Mouse (Mus musculus) midbrain, embryonic 11.5 days (tissue): ENCODE results near the gene Alkbh7. TPM values are rescaled to one million over a fixed set of nuclear protein-coding genes. Genes with fewer than 3 reads are reported as not detected.

ENCODE experiments used
- ATAC-seq: fragments of 200-750 bp; cut with Nextera tagmentation; 2 replicates; pipeline ENCODE4 v1.8.0; 2017; ENCODE audit warnings: moderate TSS enrichment, moderate library complexity; ENCODE audit not compliant: low FRiP score
- DNase-seq: peaks from one replicate; pipeline ENCODE4 v3.0.0; 2015; ENCODE audit warnings: low spot score; ENCODE audit errors: missing footprints
- H3K27ac ChIP-seq: fragments of 300-500 bp; sonication (generic); 2 replicates; pipeline ENCODE4 v1.5.1; 2014; ENCODE audit warnings: low read depth, low read length
- H3K27me3 ChIP-seq: fragments of 300-500 bp; sonication (generic); 2 replicates; pipeline ENCODE4 v1.6.1; 2014; ENCODE audit warnings: mild to moderate bottlenecking, low read length, moderate library complexity, mixed read lengths; ENCODE audit not compliant: control insufficient read depth, insufficient read depth
- H3K36me3 ChIP-seq: fragments of 300-500 bp; sonication (generic); 2 replicates; pipeline ENCODE4 v1.6.1; 2014; ENCODE audit warnings: mild to moderate bottlenecking, low read length, moderate library complexity, mixed read lengths; ENCODE audit not compliant: control insufficient read depth, insufficient read depth
- H3K4me1 ChIP-seq: fragments of 300-500 bp; sonication (generic); 2 replicates; pipeline ENCODE4 v1.6.1; 2014; ENCODE audit warnings: low read length; ENCODE audit not compliant: control insufficient read depth, insufficient read depth
- H3K4me2 ChIP-seq: fragments of 300-500 bp; sonication (generic); 2 replicates; pipeline ENCODE4 v1.6.1; 2014; ENCODE audit warnings: mild to moderate bottlenecking, moderate library complexity
- H3K4me3 ChIP-seq: fragments of 300-500 bp; sonication (generic); 2 replicates; pipeline ENCODE4 v1.5.1; 2014; ENCODE audit warnings: low read depth, low read length
- H3K9ac ChIP-seq: fragments of 300-500 bp; sonication (generic); 2 replicates; pipeline ENCODE4 v1.6.1; 2014; ENCODE audit warnings: low read length
- H3K9me3 ChIP-seq: fragments of 300-500 bp; sonication (generic); 2 replicates; pipeline ENCODE4 v1.6.1; 2016; ENCODE audit warnings: low read length; ENCODE audit not compliant: control insufficient read depth
- WGBS: fragments of 180-500 bp; shearing (Covaris S2); extraction: QIAGEN DNeasy Blood & Tissue Kit; methylation state at CpG from one replicate; pipeline ENCODE4 v1.1.7; 2014; 5-methylcytosine and 5-hydroxymethylcytosine counted together
- polyA plus RNA-seq: library from polyadenylated mRNA; unstranded; fragments of >200 nt; fragmentation: Nextera tagmentation; extraction: Ambion mirVana; gene quantifications from 2 replicates; pipeline ENCODE4 v1.2.1, GENCODE M21; 2014

The Alkbh7 gene
- polyA plus RNA-seq, 1 experiment from 2014 or later = 34.1 TPM

- DNase-seq (peak; percentile 62), ATAC-seq (no peak)
- H3K9ac ChIP-seq = no peak overlapping the region
- no peak overlapping the region for H3K27ac ChIP-seq
- no peaks in the 10 kb centered on the region for H3K9me3 ChIP-seq
- H3K4me3 ChIP-seq = no peak overlapping the region
- no peak overlapping the region for H3K4me2 ChIP-seq
- no peaks in the 10 kb centered on the region for H3K27me3 ChIP-seq
- H3K36me3 ChIP-seq = no peaks in the 10 kb centered on the region
- no peaks in the 10 kb centered on the region for H3K4me1 ChIP-seq
- WGBS = 85% methylated on average over 9 of the region's 9 CpGs
Measured at GRCm38 (mm10) chr17:56984886-56985285, 12.3 kb upstream of the Alkbh7 start.

- H3K36me3 ChIP-seq = no peaks in the 10 kb centered on the region
- no peak overlapping the region for H3K4me3 ChIP-seq
- H3K9me3 ChIP-seq = no peaks in the 10 kb centered on the region
- DNase-seq = peak; percentile 60
- 81% methylated on average over 3 of the region's 3 CpGs for WGBS
- H3K4me1 ChIP-seq = no peaks in the 10 kb centered on the region
- H3K9ac ChIP-seq = no peak overlapping the region
- ATAC-seq = no peak
- H3K4me2 ChIP-seq = no peak overlapping the region
- H3K27ac ChIP-seq = no peak overlapping the region
- no peaks in the 10 kb centered on the region for H3K27me3 ChIP-seq
Measured at GRCm38 (mm10) chr17:56985656-56986055, 11.5 kb upstream of the Alkbh7 start.

GRCm38 (mm10) chr17:56986105-56986805 is 10.9 kb upstream of the Alkbh7 start:
- 92% methylated on average over 3 of the region's 3 CpGs for WGBS
- Histone ChIP-seq H3K27me3 (no peaks in the 10 kb centered on the region), H3K4me3 (no peak overlapping the region), H3K9ac (no peak overlapping the region), H3K4me2 (no peak overlapping the region), H3K36me3 (no peaks in the 10 kb centered on the region), H3K4me1 (peaks cover 5% of the 10 kb centered on the region), H3K9me3 (no peaks in the 10 kb centered on the region), H3K27ac (no peak overlapping the region)
- peak; percentile 67 for DNase-seq
- ATAC-seq = no peak

GRCm38 (mm10) chr17:56988441-56988840 is 8.7 kb upstream of the Alkbh7 start:
- H3K36me3 ChIP-seq = peaks cover 7% of the 10 kb centered on the region
- no peak overlapping the region for H3K9ac ChIP-seq
- H3K27me3 ChIP-seq = no peaks in the 10 kb centered on the region
- H3K9me3 ChIP-seq = no peaks in the 10 kb centered on the region
- 87% methylated on average over 7 of the region's 7 CpGs for WGBS
- no peak overlapping the region for H3K4me2 ChIP-seq
- no peak for ATAC-seq
- no peak for DNase-seq
- H3K27ac ChIP-seq = no peak overlapping the region
- H3K4me1 ChIP-seq = peaks cover 6% of the 10 kb centered on the region
- H3K4me3 ChIP-seq = no peak overlapping the region

GRCm38 (mm10) chr17:56988921-56989430 is 8.2 kb upstream of the Alkbh7 start:
- H3K27ac ChIP-seq = no peak overlapping the region
- H3K27me3 ChIP-seq = no peaks in the 10 kb centered on the region
- no peaks in the 10 kb centered on the region for H3K9me3 ChIP-seq
- H3K4me2 ChIP-seq = peak overlapping the region; percentile 78
- H3K9ac ChIP-seq = peak overlapping the region; percentile 76; the same call in 1 of the 2 replicates
- peaks cover 6% of the 10 kb centered on the region for H3K4me1 ChIP-seq
- no peak for DNase-seq
- H3K4me3 ChIP-seq = peak overlapping the region; percentile 81; the same call in 1 of the 2 replicates
- WGBS = 76% methylated on average over 7 of the region's 7 CpGs
- H3K36me3 ChIP-seq = peaks cover 8% of the 10 kb centered on the region
- no peak for ATAC-seq

- H3K4me1 ChIP-seq = peaks cover 6% of the 10 kb centered on the region
- ATAC-seq (peak; percentile 96), DNase-seq (no peak)
- 3% methylated on average over 25 of the region's 25 CpGs for WGBS
- H3K27me3 ChIP-seq = no peaks in the 10 kb centered on the region
- no peaks in the 10 kb centered on the region for H3K9me3 ChIP-seq
- H3K36me3 ChIP-seq = peaks cover 8% of the 10 kb centered on the region
- peak overlapping the region; percentile 57 for H3K27ac ChIP-seq
- peak overlapping the region; percentile 76 for H3K9ac ChIP-seq
- H3K4me2 ChIP-seq = peak overlapping the region; percentile 78
- peak overlapping the region; percentile 81 for H3K4me3 ChIP-seq
Measured at GRCm38 (mm10) chr17:56989467-56990114, 7.5 kb upstream of the Alkbh7 start.

- DNase-seq (peak; percentile 99), ATAC-seq (peak; percentile 97)
- Histone ChIP-seq H3K36me3 (peaks cover 8% of the 10 kb centered on the region), H3K4me1 (peaks cover 6% of the 10 kb centered on the region), H3K4me3 (peak within 1 kb of the TSS; percentile 81), H3K4me2 (peak within 1 kb of the TSS; percentile 78), H3K9me3 (no peaks in the 10 kb centered on the region), H3K9ac (peak within 1 kb of the TSS; percentile 76), H3K27ac (peak within 1 kb of the TSS; percentile 57), H3K27me3 (no peaks in the 10 kb centered on the region)
- under 1% methylated on average over 52 of the region's 52 CpGs for WGBS
Measured at GRCm38 (mm10) chr17:56990115-56990746, 6.9 kb upstream of the Alkbh7 start, which contains the start of gene Clpp. Clpp (plus strand) TSS chr17:56990305.

- Histone ChIP-seq H3K27ac (no peak overlapping the region), H3K36me3 (peaks cover 11% of the 10 kb centered on the region), H3K4me3 (peak overlapping the region; percentile 81), H3K9me3 (no peaks in the 10 kb centered on the region), H3K4me2 (peak overlapping the region; percentile 78), H3K9ac (peak overlapping the region; percentile 76), H3K4me1 (peaks cover 6% of the 10 kb centered on the region), H3K27me3 (no peaks in the 10 kb centered on the region)
- no peak for ATAC-seq
- WGBS = 64% methylated on average over 2 of the region's 2 CpGs
- DNase-seq = peak; percentile 85
Measured at GRCm38 (mm10) chr17:56990966-56991365, 6.2 kb upstream of the Alkbh7 start.

- no peaks in the 10 kb centered on the region for H3K27me3 ChIP-seq
- ATAC-seq = no peak
- H3K36me3 ChIP-seq = peaks cover 11% of the 10 kb centered on the region
Measured at GRCm38 (mm10) chr17:56995046-56995445, 2.1 kb upstream of the Alkbh7 start.

More at GRCm38 (mm10) chr17:56995046-56995445, 2.1 kb upstream of the Alkbh7 start:
- no peak overlapping the region for H3K4me2 ChIP-seq
- WGBS = 94% methylated on average over 8 of the region's 8 CpGs
- no peak overlapping the region for H3K9ac ChIP-seq
- no peak for DNase-seq
- peaks cover 9% of the 10 kb centered on the region for H3K4me1 ChIP-seq
- no peak overlapping the region for H3K4me3 ChIP-seq
- H3K9me3 ChIP-seq = no peaks in the 10 kb centered on the region
- no peak overlapping the region for H3K27ac ChIP-seq
